Mouse (Mus musculus) cortical plate, adult 2 months (tissue): ENCODE measurements around the gene Rps15.

Experiments
- CTCF ChIP-seq: fragments of 200-500 bp; IDR thresholded peaks from 2 replicates; pipeline ENCODE4 v1.5.1; 2011; ENCODE audit warnings: mild to moderate bottlenecking, control low read depth, low read length; ENCODE audit not compliant: insufficient read depth; ENCODE audit errors: extremely low read depth
- POLR2A ChIP-seq: fragments of 200-500 bp; IDR thresholded peaks from 2 replicates; pipeline ENCODE4 v1.6.1; 2011; ENCODE audit warnings: mild to moderate bottlenecking, low read length, control low read depth; ENCODE audit not compliant: insufficient read depth; ENCODE audit errors: extremely low read depth

DNA sequence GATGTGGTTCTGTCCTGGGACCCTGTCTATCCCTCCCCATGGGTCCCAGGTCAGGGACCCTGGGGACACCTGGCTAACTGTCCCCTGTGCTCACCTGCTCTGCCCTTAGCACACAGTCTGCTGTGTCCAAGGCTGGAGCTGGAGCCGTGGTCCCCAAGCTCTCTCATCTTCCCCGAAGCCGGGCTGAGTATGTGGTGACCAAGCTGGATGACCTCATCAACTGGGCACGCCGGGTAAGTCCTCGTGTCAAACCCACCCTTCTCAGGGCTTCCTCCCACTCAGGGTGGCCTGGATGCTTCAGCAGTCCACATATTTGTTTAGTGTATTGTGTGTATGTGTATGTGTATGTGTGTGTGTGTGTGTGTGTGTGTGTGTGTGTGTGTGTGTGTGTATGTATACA is 38.7 kb upstream of the Rps15 start:
- TF ChIP-seq CTCF (no peak), POLR2A (no peak)
